Mouse (Mus musculus): Measurements from ENCODE around the gene Tti1.

- TF ChIP-seq EP300 (IDR thresholded peaks at IDR 0.05; ENCODE audit: insufficient read depth, low read depth, low read length) = no peak
- no peak for TF ChIP-seq CTCF (IDR thresholded peaks at IDR 0.05)
Measured at GRCm38 (mm10) chr2:158030007-158030406, 1.8 kb upstream of the Tti1 start.

Measured in heart, adult 2 months (tissue).